In genomic region chr3:36864466-36864865, GRCm38 (mm10) we compare ENCODE assay signal across 13 mouse cellular contexts.
"Had no signal": no experiment of that assay in that cellular context is flagged by ENCODE, and none has a peak within 500 bp of the region (broad histone marks: within the 10 kb centered on the region; RNA-seq: fewer than 3 reads in every experiment).

No protein-coding gene starts in this region.

- H3K27me3 ChIP-seq: midbrain, embryonic 12.5 days; neural tube, embryonic 12.5 days had no signal

- H3K9me3 ChIP-seq: midbrain, embryonic 10.5 days; midbrain, embryonic 12.5 days; neural tube, embryonic 12.5 days had no signal

- DNase-seq: lung, adult 18-20 months; lung, embryonic 14.5 days; lung, postnatal 10 days; lung, postnatal 4 days; midbrain, embryonic 14.5 days; right cerebral cortex, postnatal 14 days; spleen, adult 18-20 months; thymus, adult 18-20 months; thymus, postnatal 36 days had no signal

- ATAC-seq: midbrain, embryonic 16.5 days had no signal

- H3K27ac ChIP-seq: midbrain, embryonic 10.5 days; midbrain, embryonic 12.5 days; neural tube, embryonic 12.5 days had no signal
